Mouse (Mus musculus) heart, embryonic 13.5 days (tissue): Measurements from ENCODE around the gene Tmem273. TPM values are rescaled to one million over a fixed set of nuclear protein-coding genes. Genes with fewer than 3 reads are reported as not detected.

Source experiments
- ATAC-seq: fragments of 200-750 bp; cut with Nextera tagmentation; 2 replicates; pipeline ENCODE4 v1.8.0; 2017; ENCODE audit warnings: moderate TSS enrichment; ENCODE audit not compliant: insufficient number of reproducible peaks, low FRiP score, low TSS enrichment; ENCODE audit errors: extremely low read depth
- H3K27ac ChIP-seq: fragments of 300-500 bp; sonication (generic); replicated peaks from 2 replicates; pipeline ENCODE4 v1.5.1; 2015; ENCODE audit warnings: moderate library complexity, mild to moderate bottlenecking, inconsistent platforms
- H3K27me3 ChIP-seq: fragments of 300-500 bp; sonication (generic); replicated peaks from 2 replicates; pipeline ENCODE4 v1.6.1; 2015; ENCODE audit warnings: mild to moderate bottlenecking, inconsistent platforms
- H3K36me3 ChIP-seq: fragments of 300-500 bp; sonication (generic); 2 replicates; pipeline ENCODE4 v1.6.1; 2015; ENCODE audit warnings: mild to moderate bottlenecking, inconsistent platforms
- H3K4me1 ChIP-seq: fragments of 300-500 bp; sonication (generic); 2 replicates; pipeline ENCODE4 v1.6.1; 2015; ENCODE audit warnings: inconsistent platforms
- H3K4me2 ChIP-seq: fragments of 300-500 bp; sonication (generic); 2 replicates; pipeline ENCODE4 v1.6.1; 2015; ENCODE audit warnings: inconsistent platforms, mild to moderate bottlenecking, moderate library complexity
- H3K4me3 ChIP-seq: fragments of 300-500 bp; sonication (generic); 2 replicates; pipeline ENCODE4 v1.5.1; 2015; ENCODE audit warnings: moderate library complexity, mild to moderate bottlenecking, inconsistent platforms
- H3K9ac ChIP-seq: fragments of 300-500 bp; sonication (generic); 2 replicates; pipeline ENCODE4 v1.6.1; 2015; ENCODE audit warnings: inconsistent platforms, mild to moderate bottlenecking, moderate library complexity
- H3K9me3 ChIP-seq: fragments of 300-500 bp; sonication (generic); 2 replicates; pipeline ENCODE4 v1.6.1; 2016; ENCODE audit warnings: inconsistent platforms
- WGBS: fragments of 180-500 bp; shearing (Covaris S2); methylation state at CpG from one replicate; pipeline ENCODE4 v1.1.7; 2015; ENCODE audit warnings: mixed read lengths; 5-methylcytosine and 5-hydroxymethylcytosine counted together
- polyA plus RNA-seq: library from polyadenylated mRNA; unstranded; fragments of >200 nt; fragmentation: Nextera tagmentation; extraction: Ambion mirVana; gene quantifications from 2 replicates; pipeline ENCODE4 v1.2.1, GENCODE M21; 2015

Tmem273 gene
- polyA plus RNA-seq, 1 experiment from 2014 or later = 0.76 TPM

- H3K4me3 ChIP-seq = peak overlapping the region; percentile 5; the same call in 1 of the 2 replicates
- H3K9me3 ChIP-seq = no peaks in the 10 kb centered on the region
- peak overlapping the region; percentile 63 for H3K9ac ChIP-seq
- peak overlapping the region; percentile 56 for H3K4me2 ChIP-seq
- peak; percentile 64 for ATAC-seq
- peaks cover 6% of the 10 kb centered on the region; the same call in 1 of the 2 replicates for H3K27me3 ChIP-seq
- peaks cover 21% of the 10 kb centered on the region for H3K36me3 ChIP-seq
- 7% methylated on average over 6 of the region's 6 CpGs for whole genome bisulfite sequencing
- H3K4me1 ChIP-seq = peaks cover 57% of the 10 kb centered on the region
- peak overlapping the region; percentile 91 for H3K27ac ChIP-seq
Observed at GRCm38 (mm10) chr14:32861149-32861581, 75.4 kb downstream of the Tmem273 start.

- Histone ChIP-seq H3K9ac (peak overlapping the region; percentile 63), H3K4me3 (0 out of 2 replicates have a peak overlapping the region, but pooled peaks have one; percentile 5), H3K4me1 (peaks cover 52% of the 10 kb centered on the region), H3K4me2 (peak overlapping the region; percentile 56), H3K27me3 (peaks cover 6% of the 10 kb centered on the region; the same call in 1 of the 2 replicates), H3K27ac (peak overlapping the region; percentile 91), H3K9me3 (no peaks in the 10 kb centered on the region), H3K36me3 (peaks cover 21% of the 10 kb centered on the region)
- WGBS = 37% methylated on average over 2 of the region's 2 CpGs
- no peak for ATAC-seq
Observed at GRCm38 (mm10) chr14:32861656-32862055, 75.9 kb downstream of the Tmem273 start.

- Histone ChIP-seq H3K27ac (no peak overlapping the region), H3K4me3 (no peak overlapping the region)
- WGBS = 67% methylated on average over 3 of the region's 3 CpGs
Observed at GRCm38 (mm10) chr14:32865331-32865730, 79.6 kb downstream of the Tmem273 start.

More at GRCm38 (mm10) chr14:32865331-32865730, 79.6 kb downstream of the Tmem273 start:
- no peak for ATAC-seq
- no peaks in the 10 kb centered on the region for H3K9me3 ChIP-seq
- H3K4me1 ChIP-seq = peaks cover 20% of the 10 kb centered on the region
- no peak overlapping the region for H3K9ac ChIP-seq
- no peaks in the 10 kb centered on the region for H3K27me3 ChIP-seq
- peaks cover 21% of the 10 kb centered on the region for H3K36me3 ChIP-seq
- H3K4me2 ChIP-seq = no peak overlapping the region

Other genes with a start within 250 kb of the Tmem273 start
- 0.08 and 0.11 TPM in 2 replicates for gene Prrxl1, start 186.6 kb upstream of the Tmem273 start, polyA plus RNA-seq
- gene 3425401B19Rik, start 100.7 kb upstream of the Tmem273 start, polyA plus RNA-seq = 8.5 and 10.6 TPM in 2 replicates
- gene Fam170b, start 48.0 kb downstream of the Tmem273 start, polyA plus RNA-seq = 0.08 and 0.20 TPM in 2 replicates
- 15.8 and 16.1 TPM in 2 replicates for gene Vstm4, start 70.8 kb downstream of the Tmem273 start, polyA plus RNA-seq
- gene Lrrc18, start 205.4 kb downstream of the Tmem273 start, polyA plus RNA-seq = 0.17 TPM in 2 replicates